Mouse (Mus musculus): ENCODE measurements around the gene Irf6. TPM values are rescaled to one million over a fixed set of nuclear protein-coding genes. Genes with fewer than 3 reads are reported as not detected.

The Irf6 gene
- polyA plus RNA-seq, 1 experiment from 2014 or later, result 15.4 TPM

DNA sequence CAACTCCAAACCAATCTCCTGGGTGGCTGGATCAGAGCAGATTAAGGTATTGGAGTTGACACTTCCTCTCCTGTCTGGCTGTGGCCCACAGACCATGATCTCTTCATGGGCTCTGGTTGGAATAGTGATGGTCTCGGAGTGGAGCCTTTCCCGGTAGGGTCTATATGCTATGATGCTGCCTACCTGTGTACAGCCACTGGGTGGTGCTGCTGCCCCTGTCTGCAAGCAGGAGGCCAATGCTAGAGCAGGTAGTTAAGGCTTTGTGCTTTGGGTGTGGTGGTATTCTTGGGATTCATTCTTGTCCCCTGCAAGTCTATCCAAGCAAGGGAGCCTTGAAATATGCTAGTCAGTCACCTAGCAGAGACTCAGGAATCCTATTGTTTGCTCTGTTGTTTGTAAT is 55.3 kb downstream of the Irf6 start:
- Histone ChIP-seq H3K9me3 (replicated peaks; ENCODE audit: control insufficient read depth, low read length) (no peaks in the 10 kb centered on the region), H3K4me2 (ENCODE audit: low read depth, low read length) (no peak overlapping the region), H3K36me3 (replicated peaks; ENCODE audit: control insufficient read depth, insufficient read depth, low read depth, low read length) (no peaks in the 10 kb centered on the region), H3K4me3 (ENCODE audit: low read depth, low read length) (no peak overlapping the region), H3K9ac (replicated peaks; ENCODE audit: low read length) (no peak overlapping the region), H3K27ac (replicated peaks; ENCODE audit: low read depth, low read length) (no peak overlapping the region), H3K27me3 (ENCODE audit: control insufficient read depth, insufficient read depth, low read length) (no peaks in the 10 kb centered on the region), H3K4me1 (ENCODE audit: control insufficient read depth, insufficient read depth, low read length) (no peaks in the 10 kb centered on the region)
- WGBS, result 53% methylated on average over 2 of the region's 2 CpGs
- DNase-seq (ENCODE audit: low spot score), result peak; percentile 30
- no peak for ATAC-seq (replicated peaks; ENCODE audit: insufficient number of reproducible peaks, low FRiP score, low TSS enrichment, low read depth)

DNA sequence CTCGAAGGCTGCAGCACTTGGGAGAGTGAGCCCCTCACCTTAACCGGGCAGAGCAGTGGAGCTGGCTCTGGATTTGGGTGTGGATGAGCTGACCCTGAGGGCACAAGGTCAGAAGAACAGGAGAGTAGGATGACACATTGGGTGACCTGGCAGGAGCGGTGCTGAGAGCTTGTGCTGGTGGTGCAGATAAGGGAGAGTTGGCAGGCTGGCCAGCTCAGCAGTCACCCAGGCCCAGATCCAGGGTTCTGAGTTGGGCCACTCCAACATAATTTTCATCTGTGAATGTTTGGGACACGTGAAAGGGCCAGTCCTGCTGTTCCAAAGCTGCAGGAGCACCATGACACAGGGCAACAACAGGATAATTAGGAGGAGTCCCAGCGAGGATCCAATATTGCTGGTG is 58.5 kb downstream of the Irf6 start:
- WGBS, result 72% methylated on average over 5 of the region's 5 CpGs
- Histone ChIP-seq H3K36me3 (replicated peaks; ENCODE audit: control insufficient read depth, insufficient read depth, low read depth, low read length) (no peaks in the 10 kb centered on the region), H3K4me3 (ENCODE audit: low read depth, low read length) (no peak overlapping the region), H3K27me3 (ENCODE audit: control insufficient read depth, insufficient read depth, low read length) (no peaks in the 10 kb centered on the region), H3K4me1 (ENCODE audit: control insufficient read depth, insufficient read depth, low read length) (no peaks in the 10 kb centered on the region), H3K27ac (replicated peaks; ENCODE audit: low read depth, low read length) (no peak overlapping the region), H3K9ac (replicated peaks; ENCODE audit: low read length) (no peak overlapping the region), H3K4me2 (ENCODE audit: low read depth, low read length) (no peak overlapping the region), H3K9me3 (replicated peaks; ENCODE audit: control insufficient read depth, low read length) (no peaks in the 10 kb centered on the region)
- DNase-seq (ENCODE audit: low spot score) (no peak), ATAC-seq (replicated peaks; ENCODE audit: insufficient number of reproducible peaks, low FRiP score, low TSS enrichment, low read depth) (no peak)

DNA sequence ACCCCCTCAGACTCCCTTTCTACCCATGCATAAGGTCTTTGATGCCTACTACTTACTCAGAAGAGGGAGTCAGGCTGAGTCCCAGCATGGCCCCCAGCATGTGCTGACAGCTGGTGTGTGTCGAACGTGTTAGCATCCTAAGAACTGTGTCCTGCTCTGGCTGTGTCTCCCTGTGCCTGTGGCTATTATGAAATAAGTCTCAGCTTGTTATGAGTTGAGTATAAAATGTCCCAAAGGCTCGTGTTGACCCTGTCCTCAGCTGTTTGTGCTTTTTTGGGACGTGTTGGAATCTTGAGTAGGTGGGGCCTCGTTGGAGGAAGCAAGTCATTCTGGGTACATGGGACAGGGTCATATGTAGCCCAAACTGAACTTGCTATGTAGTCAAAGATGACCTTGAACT is 61.1 kb downstream of the Irf6 start:
- WGBS, result 82% methylated on average over 5 of the region's 5 CpGs
- no peaks in the 10 kb centered on the region for H3K36me3 ChIP-seq (replicated peaks; ENCODE audit: control insufficient read depth, insufficient read depth, low read depth, low read length)
- H3K9ac ChIP-seq (replicated peaks; ENCODE audit: low read length), result no peak overlapping the region
- no peak overlapping the region for H3K4me3 ChIP-seq (ENCODE audit: low read depth, low read length)
- no peak for ATAC-seq (replicated peaks; ENCODE audit: insufficient number of reproducible peaks, low FRiP score, low TSS enrichment, low read depth)
- H3K9me3 ChIP-seq (replicated peaks; ENCODE audit: control insufficient read depth, low read length), result no peaks in the 10 kb centered on the region
- H3K27ac ChIP-seq (replicated peaks; ENCODE audit: low read depth, low read length), result no peak overlapping the region
- no peaks in the 10 kb centered on the region for H3K27me3 ChIP-seq (ENCODE audit: control insufficient read depth, insufficient read depth, low read length)
- no peak overlapping the region for H3K4me2 ChIP-seq (ENCODE audit: low read depth, low read length)
- DNase-seq (ENCODE audit: low spot score), result no peak
- H3K4me1 ChIP-seq (ENCODE audit: control insufficient read depth, insufficient read depth, low read length), result no peaks in the 10 kb centered on the region

DNA sequence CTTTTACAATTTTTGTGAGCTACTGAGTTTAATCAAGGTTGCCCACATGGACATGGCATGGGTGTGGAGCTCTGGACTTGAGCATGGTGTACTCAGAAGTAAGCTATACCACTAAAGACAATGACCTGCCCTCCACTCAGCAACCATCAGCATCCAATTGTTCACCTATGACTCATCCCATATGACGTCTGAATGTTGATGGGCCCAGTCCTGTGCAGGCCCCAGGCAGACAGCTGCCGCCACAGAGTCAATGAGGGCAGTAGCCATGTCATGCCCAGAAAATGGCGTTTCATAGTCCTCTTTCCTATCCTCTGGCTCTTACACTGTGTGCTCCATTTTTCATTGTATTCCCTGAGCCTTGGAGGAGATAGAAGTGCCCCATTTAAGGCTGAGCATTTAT is 63.1 kb downstream of the Irf6 start:
- Histone ChIP-seq H3K4me1 (ENCODE audit: control insufficient read depth, insufficient read depth, low read length) (no peaks in the 10 kb centered on the region), H3K36me3 (replicated peaks; ENCODE audit: control insufficient read depth, insufficient read depth, low read depth, low read length) (no peaks in the 10 kb centered on the region), H3K27ac (replicated peaks; ENCODE audit: low read depth, low read length) (no peak overlapping the region), H3K4me3 (ENCODE audit: low read depth, low read length) (no peak overlapping the region), H3K27me3 (ENCODE audit: control insufficient read depth, insufficient read depth, low read length) (no peaks in the 10 kb centered on the region), H3K9me3 (replicated peaks; ENCODE audit: control insufficient read depth, low read length) (no peaks in the 10 kb centered on the region), H3K4me2 (ENCODE audit: low read depth, low read length) (no peak overlapping the region), H3K9ac (replicated peaks; ENCODE audit: low read length) (no peak overlapping the region)
- DNase-seq (ENCODE audit: low spot score) (no peak), ATAC-seq (replicated peaks; ENCODE audit: insufficient number of reproducible peaks, low FRiP score, low TSS enrichment, low read depth) (no peak)
- 70% methylated on average over 3 of the region's 3 CpGs for WGBS

DNA sequence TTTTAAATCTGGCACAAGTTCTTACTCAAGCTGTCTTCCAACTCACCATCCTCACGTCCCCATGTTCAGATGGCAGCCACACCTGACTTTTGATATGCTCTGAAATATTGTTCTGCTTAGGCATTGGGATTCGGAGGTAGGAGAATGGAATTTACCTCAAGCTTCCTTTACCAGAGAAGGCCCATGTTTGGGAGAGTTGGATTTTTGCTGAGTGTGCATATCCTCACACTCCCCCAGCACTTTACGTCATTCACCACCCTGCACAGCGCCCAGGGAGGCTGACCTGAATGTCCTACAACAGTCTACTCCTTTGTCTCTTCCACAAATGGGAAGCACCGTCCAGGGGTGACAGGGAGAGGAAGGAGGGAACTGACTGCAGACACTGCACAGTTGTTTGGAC is 67.5 kb downstream of the Irf6 start:
- Histone ChIP-seq H3K9me3 (replicated peaks; ENCODE audit: control insufficient read depth, low read length) (no peaks in the 10 kb centered on the region), H3K27me3 (ENCODE audit: control insufficient read depth, insufficient read depth, low read length) (no peaks in the 10 kb centered on the region), H3K9ac (replicated peaks; ENCODE audit: low read length) (no peak overlapping the region), H3K4me2 (ENCODE audit: low read depth, low read length) (no peak overlapping the region), H3K36me3 (replicated peaks; ENCODE audit: control insufficient read depth, insufficient read depth, low read depth, low read length) (no peaks in the 10 kb centered on the region), H3K4me1 (ENCODE audit: control insufficient read depth, insufficient read depth, low read length) (no peaks in the 10 kb centered on the region), H3K4me3 (ENCODE audit: low read depth, low read length) (no peak overlapping the region), H3K27ac (replicated peaks; ENCODE audit: low read depth, low read length) (no peak overlapping the region)
- DNase-seq (ENCODE audit: low spot score) (no peak), ATAC-seq (replicated peaks; ENCODE audit: insufficient number of reproducible peaks, low FRiP score, low TSS enrichment, low read depth) (no peak)
- WGBS, result 62% methylated on average over 5 of the region's 5 CpGs

Other genes starting within 250 kb of the Irf6 start
- gene Syt14, start 117.3 kb upstream of the Irf6 start, polyA plus RNA-seq (2014; fragmentation: Nextera tagmentation; extraction: Ambion mirVana), result 5.1 and 5.9 TPM in 2 replicates
- gene Diexf, start 22.8 kb upstream of the Irf6 start, polyA plus RNA-seq (2014; fragmentation: Nextera tagmentation; extraction: Ambion mirVana), result 8.6 and 11.1 TPM in 2 replicates
- 17.6 and 18.0 TPM in 2 replicates for gene A130010J15Rik, start 14.9 kb downstream of the Irf6 start, polyA plus RNA-seq (2014; fragmentation: Nextera tagmentation; extraction: Ambion mirVana)
- 1.5 and 1.7 TPM in 2 replicates for gene Traf3ip3, start 48.6 kb downstream of the Irf6 start, polyA plus RNA-seq (2014; fragmentation: Nextera tagmentation; extraction: Ambion mirVana)
- 0.97 and 1.1 TPM in 2 replicates for gene Lamb3, start 54.6 kb downstream of the Irf6 start, polyA plus RNA-seq (2014; fragmentation: Nextera tagmentation; extraction: Ambion mirVana)
- gene Hsd11b1, start 111.0 kb downstream of the Irf6 start, polyA plus RNA-seq (2014; fragmentation: Nextera tagmentation; extraction: Ambion mirVana), result 0.46 TPM in 1 of 2 replicates, not detected in the other
- gene G0s2, start 120.1 kb downstream of the Irf6 start, polyA plus RNA-seq (2014; fragmentation: Nextera tagmentation; extraction: Ambion mirVana), result 8.7 and 8.9 TPM in 2 replicates
- gene Camk1g, start 217.2 kb downstream of the Irf6 start, polyA plus RNA-seq (2014; fragmentation: Nextera tagmentation; extraction: Ambion mirVana), result 21.6 and 21.9 TPM in 2 replicates

All from embryonic facial prominence, embryonic 11.5 days (tissue).